Mouse (Mus musculus): ENCODE data around the gene St6galnac6.

Gene St6galnac6

DNA sequence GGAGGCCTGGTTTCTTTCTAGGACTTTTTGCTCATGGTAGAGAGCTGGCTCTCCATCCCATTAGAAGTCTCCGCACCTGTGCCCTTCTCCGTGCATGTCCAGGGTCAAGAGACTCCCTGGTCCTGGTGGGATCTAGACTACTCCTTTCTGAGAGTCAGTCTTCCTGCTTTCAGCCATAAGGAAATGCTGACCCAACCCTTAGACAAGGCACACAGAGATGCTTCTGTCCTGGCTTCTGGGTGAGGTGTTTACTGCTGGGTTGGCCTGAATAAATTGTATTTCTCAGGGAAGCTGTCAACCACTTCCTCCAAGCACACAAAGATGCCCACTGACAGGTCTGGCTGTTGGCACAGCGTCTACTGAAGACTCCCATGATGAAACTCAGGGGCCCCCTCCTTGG is at the start of gene St6galnac6:
St6galnac6 (plus strand) TSS at position 301 of the 400 bp plus-strand sequence.
- DNase-seq (ENCODE audit: low spot score), result no peak

DNA sequence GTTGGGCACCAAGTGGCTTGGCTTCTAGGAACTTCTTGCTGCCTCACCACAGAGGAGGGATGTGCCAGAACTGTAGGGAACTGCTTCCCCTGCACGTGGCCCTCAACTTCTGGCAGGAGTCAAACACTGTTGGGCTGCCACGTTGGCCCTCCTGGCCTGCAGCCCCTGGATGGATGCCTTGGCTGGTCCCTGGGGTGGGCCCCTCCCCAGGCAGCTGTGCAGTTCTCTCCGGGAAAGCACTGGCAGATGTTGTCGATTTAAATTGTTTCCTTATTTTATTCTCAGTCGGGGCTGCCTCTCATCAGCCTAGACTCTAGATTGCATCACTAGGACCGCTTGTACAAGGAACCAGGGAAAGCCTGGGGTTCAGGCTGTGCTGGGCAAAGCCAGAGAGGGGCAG is 49.7 kb upstream of the St6galnac6 start:
- no peak for DNase-seq (ENCODE audit: low spot score)

DNA sequence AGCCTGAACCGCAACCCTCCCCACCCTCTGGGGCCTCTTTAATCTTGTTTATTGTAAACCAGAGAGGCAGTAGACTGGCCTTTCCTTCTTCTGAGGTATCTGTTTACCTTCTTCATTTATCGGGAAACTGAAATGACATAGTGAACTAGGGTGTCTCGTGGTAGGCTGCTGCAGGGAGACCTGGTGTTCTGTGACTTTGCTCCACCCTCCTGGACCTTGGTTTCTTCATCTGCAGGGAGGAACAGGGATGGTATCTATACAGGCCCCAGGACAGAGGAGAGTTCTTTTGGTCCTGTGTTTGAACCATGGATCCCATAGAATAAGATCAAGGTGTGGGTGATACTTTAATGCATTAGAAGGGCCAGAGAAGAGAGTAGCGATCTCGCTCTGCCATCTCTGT is 48.3 kb upstream of the St6galnac6 start:
- DNase-seq (ENCODE audit: low spot score), result no peak

DNA sequence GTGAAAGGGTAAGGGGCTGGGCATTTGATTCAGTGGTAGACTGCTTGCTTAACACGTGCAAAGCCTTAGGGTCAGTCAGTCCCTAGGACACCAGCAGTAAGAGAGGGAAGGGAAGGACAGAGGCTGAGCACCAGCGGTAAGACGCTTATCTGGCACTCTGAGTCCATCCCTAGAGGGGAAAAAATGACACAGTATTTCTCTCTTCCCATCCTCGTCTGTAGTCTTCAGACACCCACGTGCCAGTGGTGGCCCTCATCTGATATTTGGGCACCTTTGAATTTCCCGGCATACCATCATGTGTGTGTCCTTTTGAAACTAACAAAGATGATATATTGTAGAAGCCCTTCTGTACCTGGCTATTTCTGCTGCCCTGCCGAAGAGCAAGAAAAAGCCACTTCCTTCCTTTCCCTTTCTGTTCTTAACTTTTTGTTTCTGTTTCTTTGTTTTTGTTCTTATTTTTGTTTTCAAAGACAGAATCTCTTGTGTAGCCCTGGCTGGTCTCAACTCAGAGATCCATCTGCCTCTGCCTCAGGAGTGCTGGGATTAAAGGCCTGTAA is 45.8 kb upstream of the St6galnac6 start:
- no peak for DNase-seq (ENCODE audit: low spot score)

DNA sequence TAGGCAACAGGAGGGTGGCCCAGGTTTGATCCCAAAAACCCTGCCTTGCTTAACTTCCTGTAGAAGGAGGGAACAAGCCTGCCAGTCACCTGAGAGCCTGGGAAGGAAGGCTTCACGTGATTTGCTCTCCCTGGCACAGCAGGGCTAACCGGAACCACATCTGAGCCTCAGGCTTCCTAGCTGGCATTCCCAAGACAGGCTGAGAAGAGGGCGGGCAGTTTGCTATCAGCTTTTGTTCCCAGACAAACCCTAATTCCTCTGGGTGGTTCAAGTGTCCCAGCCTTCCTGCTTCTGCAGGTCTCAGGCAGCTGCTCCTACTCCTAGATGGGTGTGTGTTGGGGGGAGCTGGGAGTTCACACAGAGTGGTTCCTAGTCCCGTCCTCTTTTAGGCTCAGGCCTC is 44.0 kb upstream of the St6galnac6 start:
- DNase-seq (ENCODE audit: low spot score), result no peak

DNA sequence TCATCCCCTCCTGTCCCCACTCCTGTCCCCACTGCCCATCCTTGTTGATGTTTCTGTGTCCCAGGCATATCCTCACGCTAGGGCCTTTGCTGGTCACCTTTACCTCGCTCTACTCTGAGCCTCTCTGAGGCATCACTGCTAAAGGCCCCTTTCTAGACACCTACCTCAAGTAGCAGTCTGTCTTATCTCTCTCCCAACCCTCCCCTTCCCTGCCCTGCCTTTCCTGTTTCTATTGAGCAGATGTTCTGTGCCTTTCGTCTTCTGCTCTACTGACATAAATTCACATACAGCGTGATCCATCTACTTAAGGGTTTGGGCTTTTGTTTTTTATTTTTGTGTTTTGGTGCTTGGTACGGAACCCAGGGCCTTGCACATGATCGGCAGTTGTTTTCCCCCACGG is 43.5 kb upstream of the St6galnac6 start:
- no peak for DNase-seq (ENCODE audit: low spot score)

DNA sequence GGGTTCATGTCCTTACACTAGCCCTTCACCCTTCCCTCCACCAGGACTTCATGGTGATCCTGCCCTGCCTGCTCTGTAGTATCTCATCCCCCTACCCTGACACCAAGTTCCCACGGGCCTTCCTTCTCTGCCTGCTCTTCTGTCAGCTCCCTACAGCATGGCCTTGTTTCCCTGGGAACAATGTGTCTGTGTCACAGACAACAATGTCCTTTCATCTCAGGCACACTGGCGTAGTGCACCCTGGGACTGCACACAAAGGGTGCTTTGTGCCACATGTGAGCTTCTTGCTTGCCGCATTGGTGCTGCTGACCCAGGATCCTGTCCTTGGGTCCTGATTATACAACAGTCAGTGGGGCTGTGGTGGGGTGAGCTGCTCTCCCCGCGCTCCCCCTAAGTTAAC is 39.9 kb upstream of the St6galnac6 start:
- no peak for DNase-seq (ENCODE audit: low spot score)

DNA sequence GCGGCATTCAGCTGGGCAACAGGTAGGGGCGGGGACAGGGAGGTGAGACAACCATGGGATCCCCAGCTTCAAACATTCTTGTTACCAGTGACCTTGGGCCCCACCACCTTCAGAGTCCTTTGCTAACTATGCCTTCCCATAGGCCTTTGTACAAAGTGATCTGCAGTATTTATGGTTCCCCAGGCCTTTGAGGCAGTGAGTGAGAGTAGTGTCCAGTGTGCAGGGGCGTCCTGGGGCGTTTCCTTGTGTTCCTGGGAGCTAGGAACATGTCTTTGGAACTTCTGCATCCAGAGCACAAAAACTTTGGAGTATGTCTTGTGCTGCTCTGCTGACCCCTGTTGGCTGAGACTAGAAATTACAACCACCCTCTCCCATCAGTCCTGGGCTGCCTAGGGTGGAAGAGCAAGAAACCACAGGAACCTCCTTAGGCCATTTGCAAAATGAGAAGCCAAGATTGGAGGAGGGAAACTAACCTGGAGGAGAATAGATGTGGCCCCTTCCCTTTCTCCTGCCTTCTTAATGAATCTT is 32.9 kb upstream of the St6galnac6 start:
- DNase-seq (ENCODE audit: low spot score), result no peak

DNA sequence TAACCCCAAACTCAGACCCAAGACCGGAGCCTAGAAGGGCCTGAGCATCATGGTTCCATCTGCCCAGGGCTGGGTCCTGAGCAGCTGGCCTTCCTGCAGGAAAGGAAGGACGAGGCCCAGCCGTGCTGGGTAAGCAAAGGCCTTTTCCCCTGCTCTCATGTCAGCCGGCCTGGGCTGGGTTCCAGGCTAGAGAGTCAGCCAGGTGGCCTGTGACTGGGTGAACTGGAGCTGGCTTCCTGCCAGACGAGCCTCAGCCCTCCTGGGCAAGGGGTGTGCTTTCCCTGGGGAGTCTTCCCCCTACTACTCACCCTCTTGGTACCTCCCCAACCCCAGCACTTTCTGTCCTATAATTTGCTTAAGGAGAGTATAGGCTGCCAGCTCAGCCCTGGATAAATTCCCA is 31.4 kb upstream of the St6galnac6 start:
- no peak for DNase-seq (ENCODE audit: low spot score)

DNA sequence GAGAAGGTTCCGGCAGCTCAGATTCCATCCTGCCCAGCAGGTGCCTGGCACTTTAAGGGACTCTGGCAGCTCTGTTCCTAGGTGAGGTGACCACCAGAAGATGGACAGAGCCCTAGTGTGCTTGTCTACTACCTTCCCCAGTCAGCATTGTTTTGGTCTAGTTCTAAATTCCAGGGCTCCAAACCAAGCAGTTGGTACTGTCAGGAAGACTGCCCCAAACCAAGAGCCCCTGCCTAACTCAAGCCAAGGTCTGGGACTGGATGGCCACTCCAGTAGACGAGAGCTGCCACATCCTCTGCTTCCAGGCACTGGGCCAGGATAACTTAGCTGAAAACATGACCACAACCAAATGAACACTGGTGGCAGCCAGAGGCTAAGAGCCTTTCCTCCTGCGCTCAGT is 30.6 kb upstream of the St6galnac6 start:
- no peak for DNase-seq (ENCODE audit: low spot score)

DNA sequence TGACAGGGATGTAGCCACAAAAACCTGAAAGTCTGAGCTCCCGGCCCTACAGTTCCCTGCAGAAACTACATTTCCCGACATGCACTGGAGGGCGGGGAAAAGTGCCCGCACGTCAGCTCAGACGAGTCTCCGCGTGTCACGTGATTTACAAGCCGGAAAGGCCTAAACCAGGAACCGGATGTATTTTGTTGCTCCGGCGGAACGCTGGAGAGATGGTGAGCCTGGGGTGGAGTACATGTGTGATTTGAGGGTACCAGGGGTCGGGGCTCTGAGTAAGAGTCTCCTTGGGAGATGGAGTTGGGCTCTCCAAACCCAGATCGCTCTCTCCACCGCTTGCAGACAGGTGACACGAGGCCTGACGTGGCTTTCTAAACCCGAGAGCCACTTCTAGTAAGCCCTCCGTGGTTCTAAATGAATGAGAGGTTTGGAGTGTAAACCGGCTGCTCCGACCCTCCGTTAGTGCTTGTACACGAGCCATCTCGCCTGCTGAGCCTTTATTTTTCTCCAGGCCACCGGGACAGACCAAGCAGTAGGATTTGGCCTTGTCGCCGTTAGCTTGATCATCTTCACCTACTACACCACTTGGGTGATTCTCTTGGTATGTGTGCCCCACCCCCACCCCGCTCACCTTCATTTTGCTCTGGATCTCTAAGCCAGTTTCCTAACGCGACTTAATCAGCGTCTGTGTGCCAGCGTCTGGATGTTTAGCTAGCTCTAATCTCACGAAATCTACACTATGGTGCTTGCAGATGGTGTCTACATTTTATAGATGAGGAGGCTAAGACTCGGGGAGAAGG is 28.6 kb upstream of the St6galnac6 start, which contains the start of gene Dpm2:
Dpm2 (plus strand) TSS at position 161 of the 797 bp plus-strand sequence.
- peak; percentile 84 for DNase-seq (ENCODE audit: low spot score)

DNA sequence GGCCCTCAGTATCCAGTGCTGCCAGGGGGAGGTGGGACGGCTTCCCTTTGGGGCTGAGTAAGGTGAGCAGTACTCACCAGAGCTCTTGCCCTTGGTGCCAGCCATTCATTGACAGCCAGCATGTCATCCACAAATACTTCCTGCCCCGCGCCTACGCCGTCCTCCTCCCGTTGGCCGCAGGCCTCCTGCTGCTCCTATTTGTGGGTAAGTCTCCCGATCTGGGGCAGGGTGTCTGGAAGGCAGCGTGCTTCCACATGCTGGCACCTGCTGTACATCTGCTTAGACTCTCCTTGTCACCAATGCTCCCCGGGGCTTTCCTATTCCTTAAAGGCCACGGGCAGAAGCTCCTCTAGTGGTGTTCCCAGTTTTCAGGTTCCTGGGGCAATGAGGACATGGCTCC is 27.3 kb upstream of the St6galnac6 start:
- no peak for DNase-seq (ENCODE audit: low spot score)

DNA sequence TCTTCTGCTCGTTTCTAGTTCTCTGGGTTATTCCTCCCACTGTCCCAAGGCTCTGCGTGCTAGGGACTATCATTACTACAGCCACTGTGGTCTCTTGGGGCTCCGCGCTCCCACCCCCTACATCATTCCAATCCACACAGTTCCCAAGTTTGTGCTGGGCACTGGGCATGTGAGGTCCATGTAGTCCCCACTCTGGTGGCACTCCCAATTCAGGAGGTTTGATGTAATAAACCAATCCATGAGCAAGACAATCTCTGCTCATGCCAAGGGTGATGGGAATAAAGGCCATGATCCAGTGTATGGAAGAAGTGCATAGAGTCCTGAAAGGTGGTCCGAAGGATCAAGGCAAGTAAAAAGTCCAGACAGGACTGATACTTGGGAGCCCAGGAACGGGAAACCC is 25.0 kb upstream of the St6galnac6 start, which contains the start of gene Pip5kl1:
Pip5kl1 (plus strand) TSS at position 301 of the 400 bp plus-strand sequence.
- DNase-seq (ENCODE audit: low spot score), result no peak

DNA sequence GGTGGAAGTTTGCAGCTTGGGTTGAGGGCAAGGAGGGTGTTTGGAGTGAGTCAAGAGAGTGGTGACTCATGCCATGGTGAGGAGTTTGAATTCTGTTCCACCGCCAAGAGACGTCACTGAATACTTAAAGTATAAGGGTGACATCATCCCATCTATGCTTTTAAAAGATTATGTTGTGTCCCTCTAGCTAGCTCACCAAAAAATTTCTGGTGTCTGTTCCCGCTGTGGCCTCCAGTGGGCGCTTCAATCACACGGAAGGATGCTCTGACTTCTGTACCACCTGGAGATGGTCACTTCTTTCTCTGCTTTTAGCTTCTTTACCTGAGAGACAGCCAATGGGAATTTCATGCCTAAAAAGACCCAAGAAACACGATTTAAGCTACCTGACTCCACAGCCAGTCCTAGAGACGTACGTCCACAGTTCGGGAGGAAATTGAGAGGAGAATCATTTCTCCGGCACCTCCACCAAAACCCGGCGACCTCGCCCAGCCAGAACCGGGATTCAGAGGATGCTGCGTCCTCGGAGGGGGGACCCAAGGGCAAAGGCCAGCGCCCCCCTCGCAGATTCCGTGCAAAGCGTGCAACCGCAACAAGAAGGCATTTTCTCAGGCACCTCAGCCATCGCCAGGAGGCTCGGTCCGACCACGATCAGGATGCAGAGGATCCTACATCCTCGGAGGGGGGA is 24.5 kb upstream of the St6galnac6 start:
- DNase-seq (ENCODE audit: low spot score), result peak; percentile 61

DNA sequence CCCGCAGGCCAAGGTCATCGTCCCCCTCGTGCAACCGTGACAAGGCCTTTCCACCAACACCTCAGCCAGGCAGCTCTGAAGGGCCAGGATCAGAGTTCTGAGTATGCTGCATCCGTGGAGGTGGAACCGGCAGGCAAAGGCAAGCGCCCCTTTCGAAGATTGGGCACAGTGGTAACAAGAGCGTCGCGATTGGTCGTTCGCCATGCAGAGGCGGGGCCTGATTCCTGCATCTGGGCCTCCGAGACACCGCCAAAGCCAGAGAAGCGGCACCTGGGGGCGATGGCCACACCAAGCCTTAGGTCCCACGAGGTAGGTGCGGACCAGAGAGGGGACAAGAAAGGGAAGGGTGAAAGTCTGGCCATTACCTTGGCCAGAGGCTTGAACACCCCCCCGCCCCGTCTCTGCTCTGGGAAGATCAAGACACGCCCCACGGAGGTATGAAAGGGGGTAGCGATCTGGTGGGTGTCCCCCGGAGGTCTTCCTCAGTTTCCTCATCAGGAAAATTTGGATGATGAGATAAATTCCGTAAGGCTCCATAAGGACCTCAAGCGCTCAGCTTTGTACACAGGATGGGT is 23.8 kb upstream of the St6galnac6 start, which contains the start of gene 9430097D07Rik:
9430097D07Rik (minus strand) TSS at position 99 of the 575 bp plus-strand sequence.
- no peak for DNase-seq (ENCODE audit: low spot score)

DNA sequence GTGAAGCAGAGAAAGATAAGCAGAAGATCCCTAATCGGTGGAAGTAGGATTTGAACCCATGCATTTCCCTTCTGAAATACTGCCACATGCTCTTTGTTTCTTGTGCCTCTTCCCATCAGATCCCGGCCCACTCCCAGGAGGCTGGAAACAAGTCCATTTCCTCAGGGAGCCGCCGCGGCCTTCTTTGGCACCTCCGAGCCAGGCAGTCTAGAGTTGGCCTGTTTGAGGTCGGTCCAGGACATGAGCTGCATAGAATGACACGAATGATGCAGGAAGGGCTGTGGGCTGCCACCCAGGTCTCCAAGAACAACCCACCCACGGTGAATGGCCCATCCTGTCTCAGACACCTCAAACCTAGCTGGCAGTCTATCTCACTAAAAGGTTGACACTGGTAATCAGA is 23.0 kb upstream of the St6galnac6 start:
- DNase-seq (ENCODE audit: low spot score), result no peak

DNA sequence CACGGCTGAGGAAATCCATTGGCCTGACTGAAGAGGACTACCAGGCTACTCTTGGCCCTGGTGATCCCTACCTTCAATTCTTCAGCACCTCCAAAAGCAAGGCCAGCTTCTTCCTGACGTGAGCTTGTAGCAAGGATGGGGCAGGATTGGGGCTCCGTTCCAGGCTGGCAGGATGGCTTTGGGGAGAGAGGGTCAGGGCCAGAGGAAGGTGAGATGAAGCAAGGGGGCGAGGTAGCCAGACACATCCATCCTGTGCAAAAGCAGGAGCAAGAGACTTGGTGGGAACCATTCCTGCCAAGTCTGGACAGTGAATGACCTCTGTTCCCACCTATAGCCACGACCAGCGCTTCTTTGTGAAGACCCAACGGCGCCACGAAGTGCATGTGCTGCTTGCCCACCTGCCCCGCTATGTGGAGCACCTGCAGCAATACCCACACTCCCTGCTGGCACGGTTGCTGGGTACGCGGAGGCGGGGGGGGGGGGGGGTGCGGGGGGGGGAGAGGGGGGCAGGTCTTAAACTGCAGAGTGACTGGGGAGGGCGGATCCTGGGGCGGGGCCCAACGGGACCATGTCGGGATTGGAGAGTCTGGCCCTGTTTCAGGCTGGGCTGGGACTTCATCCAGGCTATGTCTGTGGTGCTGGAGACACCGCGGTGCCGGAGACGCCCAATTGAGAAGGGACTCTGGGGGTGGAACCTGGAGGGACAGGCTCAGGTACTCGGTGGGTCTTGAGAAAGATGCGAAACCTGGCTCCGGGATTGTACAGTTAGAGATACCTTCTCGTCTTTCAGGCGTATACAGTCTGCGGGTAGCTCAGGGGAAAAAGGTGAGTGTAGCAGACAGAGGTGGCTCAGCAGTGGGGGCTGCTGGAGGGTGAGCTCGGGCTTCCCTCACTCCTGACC is 21.1 kb upstream of the St6galnac6 start:
- DNase-seq (ENCODE audit: low spot score), result no peak

DNA sequence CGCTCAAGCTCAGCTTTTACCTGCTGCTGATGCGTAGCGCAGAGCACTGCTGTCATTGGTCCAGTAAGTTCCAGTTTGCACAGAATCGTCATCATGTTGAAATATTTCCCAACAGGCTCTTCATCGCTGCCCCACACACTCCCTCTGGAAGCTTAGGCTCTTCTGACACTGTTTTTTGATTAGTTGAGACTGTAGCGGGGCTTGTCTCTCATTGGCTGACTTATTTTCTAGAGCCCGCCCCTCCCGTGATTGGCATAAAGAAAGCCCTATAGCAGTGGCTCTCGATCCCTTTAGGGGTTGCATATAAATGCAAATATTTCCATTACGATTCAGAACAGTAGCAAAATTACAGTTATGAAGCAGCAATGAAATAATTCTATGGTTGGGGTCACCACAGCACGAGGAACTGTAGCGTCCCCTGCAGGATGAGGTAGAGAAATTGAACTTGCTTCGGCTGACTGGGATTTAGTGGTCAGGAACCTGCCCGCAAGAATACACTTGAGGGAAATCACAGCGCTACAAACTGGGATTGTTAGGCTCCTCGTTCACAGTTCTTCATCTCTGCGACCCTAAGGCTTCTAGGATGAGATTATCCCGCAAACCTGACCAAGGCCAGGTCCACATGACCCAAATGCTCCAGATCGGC is 17.9 kb upstream of the St6galnac6 start:
- no peak for DNase-seq (ENCODE audit: low spot score)

DNA sequence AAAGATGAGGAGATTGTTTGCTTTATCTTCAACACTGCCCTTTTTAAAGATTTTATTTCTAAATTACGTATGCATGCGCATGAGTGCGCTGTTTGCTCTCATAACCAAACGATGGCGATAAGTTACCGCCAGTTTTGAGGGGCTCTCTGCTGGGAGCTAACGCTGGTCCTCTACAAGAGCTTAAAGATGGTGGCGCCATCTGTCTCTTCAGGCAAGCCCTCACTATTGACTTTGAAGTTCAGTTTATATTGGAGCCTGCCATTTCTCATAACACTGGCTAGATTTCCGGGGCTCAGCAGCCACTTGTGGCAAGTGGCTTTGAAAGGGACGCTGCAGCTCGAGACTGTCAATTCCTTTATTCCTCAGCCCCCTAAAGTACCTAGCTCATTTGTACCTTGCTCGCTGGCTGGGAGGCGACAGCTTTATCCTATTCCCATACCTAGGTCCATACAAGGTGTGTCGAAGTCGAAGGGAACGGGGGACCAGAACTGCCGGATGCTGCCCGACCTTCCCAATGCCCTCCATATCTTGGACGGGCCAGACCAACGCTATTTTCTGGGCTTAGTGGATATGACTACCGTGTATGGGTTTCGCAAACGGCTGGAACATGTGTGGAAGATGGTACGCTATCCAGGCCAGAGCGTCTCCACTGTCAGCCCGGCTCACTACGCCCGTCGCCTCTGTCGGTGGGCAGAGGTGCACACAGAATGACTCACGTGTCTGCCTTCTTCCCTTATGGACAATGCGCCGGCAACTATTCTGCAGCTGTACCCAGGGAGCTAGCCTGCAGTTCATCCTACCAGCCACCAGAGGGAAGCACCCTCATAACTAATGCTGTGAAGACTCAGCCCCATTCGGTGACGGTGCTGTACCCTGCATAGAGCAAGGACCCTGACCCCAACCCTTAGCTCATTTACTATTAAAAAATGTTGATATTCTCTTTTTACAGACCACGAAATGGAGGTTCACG is 16.4 kb upstream of the St6galnac6 start:
- DNase-seq (ENCODE audit: low spot score), result peak; percentile 91
